Mouse (Mus musculus) frontal cortex, adult (tissue): ENCODE data around the gene Sfn.

Experiments used
- ATAC-seq: cut with Nextera tagmentation; 2 replicates; pipeline ENCODE4 v1.9.2; 2017; ENCODE audit warnings: mild to moderate bottlenecking, moderate library complexity, mixed read lengths; ENCODE audit not compliant: low TSS enrichment

Gene Sfn

GRCm38 (mm10) chr4:133620668-133621067 is 18.7 kb upstream of the Sfn start:
- ATAC-seq, result no peak; the same call in 1 of the 2 replicates

GRCm38 (mm10) chr4:133619473-133620136 is 17.6 kb upstream of the Sfn start:
- no peak for ATAC-seq

GRCm38 (mm10) chr4:133617936-133618335 is 16.0 kb upstream of the Sfn start:
- no peak for ATAC-seq

GRCm38 (mm10) chr4:133615416-133615815 is 13.4 kb upstream of the Sfn start:
- ATAC-seq, result no peak

- ATAC-seq, result peak; percentile 95
Observed at GRCm38 (mm10) chr4:133614274-133614761, 12.3 kb upstream of the Sfn start.

GRCm38 (mm10) chr4:133613867-133614266 is 11.9 kb upstream of the Sfn start:
- ATAC-seq, result no peak

- no peak for ATAC-seq
Observed at GRCm38 (mm10) chr4:133613026-133613425, 11.1 kb upstream of the Sfn start.

- ATAC-seq, result no peak
Observed at GRCm38 (mm10) chr4:133612416-133612815, 10.4 kb upstream of the Sfn start.

GRCm38 (mm10) chr4:133611815-133612214 is 9.8 kb upstream of the Sfn start:
- ATAC-seq, result no peak

- peak; percentile 44; the same call in 1 of the 2 replicates for ATAC-seq
Observed at GRCm38 (mm10) chr4:133609719-133610118, 7.8 kb upstream of the Sfn start.

- no peak for ATAC-seq
Observed at GRCm38 (mm10) chr4:133607284-133607683, 5.3 kb upstream of the Sfn start.

GRCm38 (mm10) chr4:133605330-133605729 is 3.4 kb upstream of the Sfn start:
- no peak for ATAC-seq

- no peak for ATAC-seq
Observed at GRCm38 (mm10) chr4:133604856-133605255, 2.9 kb upstream of the Sfn start.

- no peak for ATAC-seq
Observed at GRCm38 (mm10) chr4:133604175-133604574, 2.2 kb upstream of the Sfn start.

GRCm38 (mm10) chr4:133603056-133603455 is 1.1 kb upstream of the Sfn start:
- no peak for ATAC-seq

- no peak for ATAC-seq
Observed at GRCm38 (mm10) chr4:133600306-133600705, 1.7 kb downstream of the Sfn start.

- ATAC-seq, result peak; percentile 94
Observed at GRCm38 (mm10) chr4:133599571-133600073, 2.3 kb downstream of the Sfn start.

- no peak for ATAC-seq
Observed at GRCm38 (mm10) chr4:133599116-133599515, 2.9 kb downstream of the Sfn start.

- no peak for ATAC-seq
Observed at GRCm38 (mm10) chr4:133598616-133599015, 3.4 kb downstream of the Sfn start.

- no peak for ATAC-seq
Observed at GRCm38 (mm10) chr4:133596084-133596483, 5.9 kb downstream of the Sfn start.

- ATAC-seq, result peak; percentile 58; the same call in 1 of the 2 replicates
Observed at GRCm38 (mm10) chr4:133595538-133595937, 6.4 kb downstream of the Sfn start.

- peak; percentile 23; the same call in 1 of the 2 replicates for ATAC-seq
Observed at GRCm38 (mm10) chr4:133592570-133592969, 9.4 kb downstream of the Sfn start.
